14 mouse cellular contexts compared by ENCODE assay signal in genomic region chr11:96774536-96774935, GRCm38 (mm10). TPM values are rescaled to one million over a fixed set of nuclear protein-coding genes. Genes with fewer than 3 reads are reported as not detected.
DNase-seq lines count a peak whose midpoint lies in the region; ATAC-seq and TF ChIP-seq lines count a peak whose summit lies in the region.
"Had no signal": no experiment of that assay in that cellular context is flagged by ENCODE, and none has a peak within 500 bp of the region (broad histone marks: within the 10 kb centered on the region; RNA-seq: fewer than 3 reads in every experiment).

No protein-coding gene starts in this region.

- H3K4me2 ChIP-seq in heart, postnatal 0 days (ENCODE audit: low read depth, low read length): no peak overlapping the region
- H3K4me2 ChIP-seq in lung, postnatal 0 days (replicated peaks; ENCODE audit: low read depth, low read length): no peak overlapping the region
- H3K4me2 ChIP-seq in hindbrain, embryonic 16.5 days (ENCODE audit: low read length): peak overlapping the region; percentile 85
- H3K4me2 ChIP-seq: midbrain, embryonic 15.5 days had no signal

- peak; percentile 10; the same call in 1 of the 2 replicates for TF ChIP-seq CTCF in heart, postnatal 0 days (IDR thresholded peaks at IDR 0.05; ENCODE audit: low read depth)
- peak; percentile 47 for TF ChIP-seq CTCF in lung, postnatal 0 days (IDR thresholded peaks at IDR 0.05)

- peaks cover 6% of the 10 kb centered on the region for H3K4me1 ChIP-seq in heart, postnatal 0 days (ENCODE audit: control insufficient read depth, insufficient read depth)
- H3K4me1 ChIP-seq in lung, postnatal 0 days (ENCODE audit: insufficient read depth, low read depth, low read length): 0 out of 2 replicates have a peak, but pooled peaks cover 3% of the 10 kb centered on the region
- H3K4me1 ChIP-seq in hindbrain, embryonic 16.5 days (ENCODE audit: control insufficient read depth, insufficient read depth, low read depth, low read length): peaks cover 18% of the 10 kb centered on the region

- TF ChIP-seq EP300 in heart, postnatal 0 days (IDR thresholded peaks at IDR 0.05; ENCODE audit: low read depth): no peak
- no peak for TF ChIP-seq EP300 in lung, postnatal 0 days (IDR thresholded peaks at IDR 0.05)

- no peak overlapping the region for H3K27ac ChIP-seq in heart, postnatal 0 days (ENCODE audit: low read depth)
- no peak overlapping the region for H3K27ac ChIP-seq in lung, postnatal 0 days (ENCODE audit: low read length)
- H3K27ac ChIP-seq in hindbrain, embryonic 16.5 days (ENCODE audit: low read depth, low read length): 0 out of 2 replicates have a peak overlapping the region, but pooled peaks have one; percentile 31
- H3K27ac ChIP-seq: midbrain, embryonic 15.5 days had no signal

- no peaks in the 10 kb centered on the region for H3K9me3 ChIP-seq in heart, postnatal 0 days (replicated peaks; ENCODE audit: control insufficient read depth, low read length)
- H3K9me3 ChIP-seq in lung, postnatal 0 days (ENCODE audit: low read length): no peaks in the 10 kb centered on the region
- no peaks in the 10 kb centered on the region for H3K9me3 ChIP-seq in hindbrain, embryonic 16.5 days (ENCODE audit: control insufficient read depth, low read length)
- H3K9me3 ChIP-seq: midbrain, embryonic 15.5 days had no signal

- H3K36me3 ChIP-seq in heart, postnatal 0 days (replicated peaks; ENCODE audit: control insufficient read depth, insufficient read depth, low read length): peaks cover 40% of the 10 kb centered on the region
- peaks cover 16% of the 10 kb centered on the region; the same call in 1 of the 2 replicates for H3K36me3 ChIP-seq in lung, postnatal 0 days (ENCODE audit: insufficient read depth, low read length)
- peaks cover 28% of the 10 kb centered on the region for H3K36me3 ChIP-seq in hindbrain, embryonic 16.5 days (ENCODE audit: control insufficient read depth, insufficient read depth, low read length)

- ATAC-seq in heart, postnatal 0 days (ENCODE audit: insufficient read depth, low read depth): no peak
- ATAC-seq in lung, postnatal 0 days: no peak
- no peak for ATAC-seq in hindbrain, embryonic 16.5 days
- ATAC-seq: forebrain, embryonic 14.5 days; midbrain, embryonic 15.5 days had no signal

- intact Hi-C loops in heart, postnatal 14 days (cut with DNase I): no loop called here

- no peak overlapping the region for H3K9ac ChIP-seq in heart, postnatal 0 days (replicated peaks; ENCODE audit: low read depth, low read length)
- no peak overlapping the region for H3K9ac ChIP-seq in lung, postnatal 0 days (replicated peaks; ENCODE audit: low read depth)
- no peak overlapping the region for H3K9ac ChIP-seq in hindbrain, embryonic 16.5 days (ENCODE audit: low read depth, low read length)
- H3K9ac ChIP-seq: midbrain, embryonic 15.5 days had no signal

- WGBS in heart, postnatal 0 days: 73% methylated on average over 3 of the region's 3 CpGs
- WGBS in lung, postnatal 0 days: 84% methylated on average over 3 of the region's 3 CpGs
- 78% methylated on average over 3 of the region's 3 CpGs for WGBS in hindbrain, embryonic 16.5 days

- DNase-seq in heart, postnatal 0 days (ENCODE audit: low spot score): no peak
- no peak for DNase-seq in heart, postnatal 14 days
- DNase-seq in lung, postnatal 0 days (ENCODE audit: low spot score): peak; percentile 52
- DNase-seq in lung, postnatal 4 days: no peak
- peak; percentile 45 for DNase-seq in CD4-positive helper T cell, adult 2 months (ENCODE audit: low read depth, low spot score)
- no peak for DNase-seq in adrenal gland, postnatal 10 days
- no peak for DNase-seq in thymus, postnatal 10 days (ENCODE audit: low spot score in 2 of 2)
- DNase-seq: cerebellum, adult 18-20 months; gastrocnemius, postnatal 10 days; kidney, adult 9 months; thymus, postnatal 25 days had no signal

- no peak overlapping the region for H3K4me3 ChIP-seq in heart, postnatal 0 days (ENCODE audit: low read depth, low read length)
- no peak overlapping the region for H3K4me3 ChIP-seq in lung, postnatal 0 days (ENCODE audit: low read depth, low read length)
- H3K4me3 ChIP-seq in hindbrain, embryonic 16.5 days (ENCODE audit: low read length): no peak overlapping the region
- H3K4me3 ChIP-seq: midbrain, embryonic 15.5 days had no signal

- H3K27me3 ChIP-seq in heart, postnatal 0 days (ENCODE audit: control insufficient read depth, insufficient read depth, low read length): no peaks in the 10 kb centered on the region
- H3K27me3 ChIP-seq in lung, postnatal 0 days (replicated peaks; ENCODE audit: insufficient read depth, low read length): no peaks in the 10 kb centered on the region
- H3K27me3 ChIP-seq in hindbrain, embryonic 16.5 days (replicated peaks; ENCODE audit: control insufficient read depth, insufficient read depth, low read length): no peaks in the 10 kb centered on the region
- H3K27me3 ChIP-seq: midbrain, embryonic 15.5 days had no signal

RNA-seq across cellular contexts. Expression of gene Snx11, which starts 2.8 kb away (rescaled TPM):
- 14.4 and 14.8 TPM in 2 replicates for total RNA-seq in heart, postnatal 0 days (2014; rRNA removed; ENCODE audit: low replicate concordance)
- 9.0 and 10.2 TPM in 2 replicates for polyA plus RNA-seq in heart, postnatal 0 days (2015; fragmentation: Nextera tagmentation; extraction: Ambion mirVana)
- total RNA-seq in heart, postnatal 14 days (2021): 10 to 100 TPM; 12.4 to 13.7 TPM
- 18.4 and 18.7 TPM in 2 replicates for polyA plus RNA-seq in lung, postnatal 0 days (2015; fragmentation: Nextera tagmentation; extraction: Ambion mirVana)
- 52.2 and 55.9 TPM in 2 replicates for polyA plus RNA-seq in hindbrain, embryonic 16.5 days (2015; fragmentation: Nextera tagmentation; extraction: Ambion mirVana)
- total RNA-seq in adrenal gland, postnatal 10 days (2021): 10 to 100 TPM; 19.2 to 22.9 TPM

RNA-seq across cellular contexts. Expression of gene Cbx1, which starts 14.4 kb away (rescaled TPM):
- 9.9 and 24.9 TPM in 2 replicates for total RNA-seq in heart, postnatal 0 days (2014; rRNA removed; ENCODE audit: low replicate concordance)
- polyA plus RNA-seq in heart, postnatal 0 days (2015; fragmentation: Nextera tagmentation; extraction: Ambion mirVana): 35.6 and 42.0 TPM in 2 replicates
- total RNA-seq in heart, postnatal 14 days (2021): 10 to 100 TPM; 36.4 to 46.8 TPM
- 48.6 and 54.0 TPM in 2 replicates for polyA plus RNA-seq in lung, postnatal 0 days (2015; fragmentation: Nextera tagmentation; extraction: Ambion mirVana)
- polyA plus RNA-seq in hindbrain, embryonic 16.5 days (2015; fragmentation: Nextera tagmentation; extraction: Ambion mirVana): 51.6 and 52.0 TPM in 2 replicates
- total RNA-seq in adrenal gland, postnatal 10 days (2021): 10 to 100 TPM; 64.9 to 73.1 TPM

RNA-seq across cellular contexts. Expression of gene Nfe2l1, which starts 55.2 kb away (rescaled TPM):
- total RNA-seq in heart, postnatal 0 days (2014; rRNA removed; ENCODE audit: low replicate concordance): 98.8 and 99.1 TPM in 2 replicates
- 81.2 and 83.5 TPM in 2 replicates for polyA plus RNA-seq in heart, postnatal 0 days (2015; fragmentation: Nextera tagmentation; extraction: Ambion mirVana)
- total RNA-seq in heart, postnatal 14 days (2021): 100 to 1,000 TPM; 346 to 358 TPM
- polyA plus RNA-seq in lung, postnatal 0 days (2015; fragmentation: Nextera tagmentation; extraction: Ambion mirVana): 51.8 and 54.5 TPM in 2 replicates
- polyA plus RNA-seq in hindbrain, embryonic 16.5 days (2015; fragmentation: Nextera tagmentation; extraction: Ambion mirVana): 83.3 and 86.9 TPM in 2 replicates
- 100 to 1,000 TPM; 300 to 307 TPM for total RNA-seq in adrenal gland, postnatal 10 days (2021)

Comparison
In these comparisons a context has a peak if more than half of its experiments do, and no peak if none do; other contexts are left out.
1. DNase-seq: peak in lung, postnatal 0 days (single experiment) and CD4-positive helper T cell, adult 2 months (single experiment); none in heart, postnatal 0 days (single experiment), heart, postnatal 14 days (0 of 2), lung, postnatal 4 days (0 of 2), adrenal gland, postnatal 10 days (single experiment) and thymus, postnatal 10 days (0 of 2).